Mouse (Mus musculus): ENCODE measurements around the gene Tmem47.
A peak's percentile ranks its signal among the peaks of the same experiment; 100 is the strongest.

The Tmem47 gene

DNA sequence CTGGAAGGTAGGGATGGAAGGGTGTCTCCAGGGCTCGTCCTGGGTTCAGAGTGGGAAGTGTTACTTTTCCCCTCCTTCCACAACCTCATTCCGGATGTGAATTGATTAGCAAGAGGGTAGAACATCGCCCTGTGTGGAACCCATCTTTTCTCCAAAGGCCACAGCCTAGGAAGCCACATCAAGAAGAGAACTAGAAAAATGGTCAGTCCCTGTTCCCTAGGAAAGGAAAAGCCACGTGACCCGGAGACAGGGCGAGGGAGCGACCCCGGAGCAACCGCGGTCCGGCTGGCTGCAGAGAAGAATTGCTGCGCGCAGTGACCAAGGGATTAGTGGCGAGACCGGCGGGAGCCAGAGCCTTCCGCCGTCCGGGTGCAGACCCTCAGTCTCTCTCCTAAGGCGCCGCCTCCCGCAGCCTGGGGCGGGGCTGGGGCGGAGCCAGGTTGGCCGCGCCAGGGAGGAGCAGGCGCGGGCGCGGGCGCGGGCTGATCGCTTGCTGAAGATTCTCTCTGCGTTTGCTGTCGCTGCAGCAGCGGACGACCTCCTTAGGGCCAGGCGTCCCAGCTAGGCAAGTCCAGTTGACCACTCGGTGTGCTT lies at the start of gene Tmem47:
TSS of gene Tmem47 (plus strand) at position 489 of the 594 bp plus-strand sequence.
- peak; percentile 48 to 61 for DNase-seq (ENCODE audit: low spot score in 2 of 2)

DNA sequence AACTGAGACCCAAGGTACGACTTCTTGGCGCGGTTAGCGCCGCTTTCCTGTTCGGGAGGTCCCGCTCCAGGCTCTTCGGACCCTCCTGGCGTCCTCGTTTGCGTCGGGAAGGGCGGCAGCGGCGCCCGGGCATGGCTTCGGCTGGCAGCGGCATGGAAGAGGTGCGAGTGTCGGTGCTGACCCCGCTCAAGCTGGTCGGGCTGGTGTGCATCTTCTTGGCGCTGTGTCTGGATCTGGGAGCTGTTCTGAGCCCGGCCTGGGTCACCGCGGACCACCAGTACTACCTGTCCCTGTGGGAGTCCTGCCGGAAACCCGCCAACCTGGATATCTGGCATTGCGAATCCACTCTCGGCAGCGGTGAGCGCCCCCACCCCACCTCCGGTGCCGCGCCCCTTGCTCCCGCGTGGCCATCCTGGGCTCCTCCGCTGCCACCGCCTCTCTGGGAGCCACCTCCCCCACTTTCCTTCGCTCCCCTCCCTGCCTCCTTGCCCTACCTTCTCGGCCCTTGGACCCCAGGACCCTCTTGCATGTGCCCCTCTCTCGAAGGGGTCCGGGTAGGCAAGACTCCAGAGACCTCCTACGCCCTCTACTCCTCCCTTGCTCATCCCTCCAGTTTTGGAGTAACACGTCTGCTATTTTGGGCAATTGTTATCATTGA lies 435 bp downstream of the Tmem47 start:
- DNase-seq (ENCODE audit: low spot score in 2 of 2), result peak; percentile 7 to 18

DNA sequence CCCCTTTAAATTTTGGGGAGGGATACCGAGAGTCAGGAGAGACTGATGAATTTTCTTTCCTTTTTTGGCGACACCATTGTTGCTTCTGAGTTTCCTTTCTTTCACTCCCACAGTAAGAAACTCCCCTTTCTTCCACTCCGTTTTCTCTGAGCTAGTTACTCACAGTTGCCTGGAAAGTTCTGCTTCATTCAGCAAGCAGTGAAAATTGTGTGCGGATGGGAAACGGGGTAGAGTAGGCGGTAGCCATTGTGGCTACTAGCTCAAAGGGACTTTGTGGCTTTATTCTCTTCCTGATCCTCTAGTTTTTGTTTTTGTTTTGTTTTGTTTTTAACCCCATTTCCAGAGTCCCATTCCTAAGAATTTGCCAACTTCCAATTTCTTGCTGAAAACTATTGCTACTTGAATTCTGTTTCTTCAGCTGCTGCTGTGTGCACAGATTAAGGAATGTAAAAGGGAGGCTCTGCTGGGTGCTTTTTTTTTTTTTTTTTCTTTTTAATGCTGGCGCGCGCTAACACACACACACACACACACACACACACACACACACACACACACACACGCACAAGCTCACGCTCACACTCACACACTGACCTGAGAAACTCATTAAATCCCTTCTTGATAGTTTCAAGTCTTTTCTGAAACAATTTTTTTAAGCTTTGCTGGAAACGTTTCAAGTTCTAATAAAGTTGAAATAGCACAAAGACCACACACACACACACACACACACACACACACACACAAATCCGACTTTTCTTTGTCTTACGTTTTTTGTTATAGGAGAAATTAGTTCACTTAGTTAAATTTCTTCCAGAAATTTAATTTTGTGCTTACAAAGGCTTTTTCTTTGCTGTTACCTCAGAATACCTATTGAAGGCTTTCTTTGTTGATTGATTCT lies 1.5 kb downstream of the Tmem47 start:
- DNase-seq (ENCODE audit: low spot score in 2 of 2), result no peak

DNA sequence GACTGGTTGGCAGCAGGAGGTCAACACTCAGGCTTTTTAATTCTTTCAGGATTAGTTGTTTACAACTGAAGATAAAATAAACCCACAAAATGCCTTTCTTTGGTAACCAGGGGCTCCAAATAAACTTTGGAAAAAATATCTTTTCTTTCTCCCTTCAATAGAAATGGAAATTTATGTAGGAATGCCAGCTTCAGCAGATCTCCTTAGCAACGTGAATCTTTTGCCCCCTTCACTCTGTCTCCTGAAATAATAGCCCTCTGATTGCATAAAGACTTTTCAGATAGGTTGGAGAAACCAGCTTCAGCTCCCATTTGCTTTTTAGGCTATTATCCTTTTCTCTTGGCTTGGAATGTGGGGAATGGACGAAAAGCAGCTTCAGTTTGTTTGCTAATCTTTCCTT lies 2.2 kb downstream of the Tmem47 start:
- no peak for DNase-seq (ENCODE audit: low spot score in 2 of 2)

DNA sequence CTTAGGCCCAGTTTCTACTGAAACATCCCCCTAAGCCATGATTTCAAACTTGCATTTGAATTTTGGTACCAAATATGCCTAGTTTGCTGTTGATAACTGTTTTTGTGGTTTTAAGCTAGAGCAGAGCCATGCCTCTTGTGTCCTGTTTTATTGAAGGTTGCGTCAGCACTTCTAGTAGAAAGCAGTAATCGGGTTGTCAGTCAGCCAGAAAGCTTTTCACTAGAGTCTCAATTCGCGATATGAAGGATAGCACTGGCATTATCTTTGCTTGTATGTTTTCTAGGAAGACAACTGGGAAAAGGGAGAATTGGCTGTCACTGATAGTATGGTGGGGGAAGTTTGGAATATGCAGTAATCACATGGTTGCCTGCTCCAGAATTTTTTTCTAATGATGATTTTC lies 3.3 kb downstream of the Tmem47 start:
- no peak for DNase-seq (ENCODE audit: low spot score in 2 of 2)

DNA sequence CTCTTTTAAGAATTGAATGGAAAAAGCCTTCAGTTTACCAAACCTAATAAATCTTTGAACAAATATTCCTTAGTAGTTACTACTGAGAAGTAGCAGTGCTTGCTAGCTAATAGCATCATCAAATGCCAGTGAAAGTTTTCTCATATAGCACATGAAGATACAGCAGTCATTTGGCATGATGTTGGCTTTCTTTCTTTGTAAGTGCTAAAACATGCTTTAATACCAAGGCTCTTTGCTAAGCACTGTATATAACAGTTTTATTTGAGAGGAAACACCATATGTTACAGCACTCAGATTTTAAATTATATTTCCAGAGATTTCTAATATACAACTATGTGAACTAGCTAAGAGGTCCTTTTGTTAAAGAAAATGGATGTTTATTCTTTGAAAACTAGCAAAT lies 8.0 kb downstream of the Tmem47 start:
- no peak for DNase-seq (ENCODE audit: low spot score in 2 of 2)

DNA sequence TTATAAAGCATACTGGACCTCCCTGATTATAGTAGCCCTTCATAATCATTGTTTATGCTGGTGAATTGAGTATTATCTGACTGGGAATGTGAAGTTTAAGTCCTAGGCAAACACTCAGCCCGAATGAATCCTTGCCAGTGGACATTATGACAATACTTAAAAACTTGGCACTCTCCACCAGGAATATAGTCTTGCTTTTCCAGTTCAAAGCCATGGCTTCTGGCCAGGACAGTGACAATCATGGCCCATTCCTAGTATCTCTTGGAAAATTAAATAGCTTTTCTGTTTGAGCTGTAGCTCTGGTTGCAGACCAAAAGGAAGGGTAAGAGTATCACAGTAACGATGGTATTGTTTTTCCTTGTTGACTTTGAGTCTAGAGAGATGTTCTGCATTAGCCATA lies 10.5 kb downstream of the Tmem47 start:
- no peak for DNase-seq (ENCODE audit: low spot score in 2 of 2)

DNA sequence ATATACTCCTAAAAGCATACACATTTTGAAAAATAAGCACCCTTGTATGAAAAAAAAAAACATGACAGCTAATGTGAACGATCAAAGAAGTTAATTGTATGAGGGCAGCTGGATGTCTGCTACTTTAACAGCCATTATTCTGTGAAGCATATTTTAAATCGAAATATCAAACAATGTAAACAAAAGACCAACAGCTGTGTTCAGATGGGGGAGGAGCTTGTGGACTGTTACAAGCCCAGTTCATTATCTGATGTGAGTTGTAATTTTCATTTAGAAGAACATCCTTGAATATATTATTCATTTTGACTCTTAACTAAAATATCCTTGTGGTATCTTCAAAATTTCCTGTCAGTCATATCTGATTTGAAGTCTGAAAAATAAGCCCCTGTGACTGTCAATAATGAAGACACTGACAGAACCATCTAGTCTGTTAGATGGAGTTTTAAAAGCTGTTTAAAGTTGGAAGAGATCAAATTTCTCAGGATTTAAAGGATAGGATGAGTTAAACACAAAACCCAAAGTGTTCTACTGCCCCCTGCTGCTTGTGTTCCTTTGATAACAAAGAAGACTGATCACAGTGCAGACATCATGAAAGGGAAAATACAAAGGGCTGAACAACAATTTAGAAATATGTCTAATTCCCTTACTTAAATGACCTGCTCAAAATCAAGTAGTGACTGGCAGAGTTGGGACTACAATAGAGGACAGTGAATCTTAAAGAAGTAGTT lies 14.7 kb downstream of the Tmem47 start:
- no peak for DNase-seq (ENCODE audit: low spot score in 2 of 2)

DNA sequence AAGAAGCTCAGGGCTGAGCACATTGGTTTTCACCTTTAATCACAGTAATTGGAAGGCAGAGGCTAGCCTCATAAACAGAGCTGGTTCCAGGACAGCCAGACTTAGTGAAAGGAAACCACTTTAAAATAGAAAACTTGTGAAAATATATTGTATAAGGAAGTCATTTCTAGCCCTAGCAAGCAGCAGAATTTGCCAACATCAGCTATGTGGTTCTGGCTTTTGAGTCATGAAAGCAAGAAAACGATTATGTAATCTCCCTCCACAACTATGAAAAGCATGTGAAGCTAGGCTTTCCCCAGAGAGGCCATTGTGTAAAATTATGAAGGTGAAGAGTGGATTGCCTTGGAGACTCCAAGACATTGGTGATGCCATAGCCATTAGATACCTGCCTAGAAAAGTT lies 76.9 kb downstream of the Tmem47 start:
- no peak for DNase-seq (ENCODE audit: low spot score in 2 of 2)

All from frontal cortex, postnatal 10 days (tissue).